Comparison of ENCODE assay signal across 20 mouse cellular contexts in the genomic region with DNA sequence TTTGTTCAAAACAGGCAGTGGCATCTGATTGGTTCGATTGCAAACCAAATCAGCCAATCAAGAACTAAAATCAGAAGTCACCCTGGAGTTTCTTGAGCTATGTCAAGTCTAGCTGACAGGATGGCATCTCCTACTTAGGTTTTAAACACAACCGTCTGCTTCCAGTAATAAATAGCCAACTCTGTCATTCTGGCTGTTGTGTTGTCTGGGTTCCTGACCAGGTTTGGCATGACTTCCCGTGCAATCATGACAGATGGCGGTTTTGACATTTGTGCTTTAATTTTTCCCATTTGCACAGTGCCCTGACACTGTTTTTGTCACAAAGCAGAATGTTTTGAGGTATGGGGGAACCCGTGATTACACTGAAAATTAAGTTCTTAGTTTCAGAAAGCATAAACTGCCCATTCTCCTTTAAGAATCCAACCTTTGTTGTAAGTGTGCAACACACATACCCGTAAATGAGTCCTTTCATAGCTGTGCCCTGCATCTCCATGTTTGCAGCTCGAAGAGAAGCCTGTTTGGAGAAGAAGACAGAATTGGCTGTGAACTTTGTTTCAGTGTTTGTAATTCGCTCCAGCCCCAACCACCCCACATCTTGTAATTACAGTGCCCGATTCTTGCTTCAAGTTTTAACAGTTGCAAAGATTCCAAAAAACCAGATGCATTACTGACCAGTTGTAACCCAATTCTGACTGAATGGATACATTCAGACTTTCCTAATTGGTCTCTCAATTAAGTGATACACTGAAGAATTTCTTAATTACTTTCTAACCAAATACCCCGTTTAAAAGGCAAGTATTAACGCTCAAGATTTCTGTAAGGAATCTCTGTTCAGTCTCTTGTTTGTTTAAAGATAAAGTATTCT. TPM values are rescaled to one million over a fixed set of nuclear protein-coding genes. Genes with fewer than 3 reads are reported as not detected.
DNase-seq lines count a peak whose midpoint lies in the region; ATAC-seq lines count a peak whose summit lies in the region.
"Had no signal": no experiment of that assay in that cellular context is flagged by ENCODE, and none has a peak within 500 bp of the region (broad histone marks: within the 10 kb centered on the region; RNA-seq: fewer than 3 reads in every experiment).

No protein-coding gene starts in this region.

- H3K27ac ChIP-seq in embryonic facial prominence, embryonic 14.5 days (replicated peaks; ENCODE audit: low read depth, low read length) = no peak overlapping the region; the same call in 1 of the 2 replicates
- H3K27ac ChIP-seq in embryonic facial prominence, embryonic 10.5 days (replicated peaks) = no peak overlapping the region
- H3K27ac ChIP-seq in forebrain, embryonic 16.5 days (ENCODE audit: low read length) = no peak overlapping the region; the same call in 1 of the 2 replicates
- H3K27ac ChIP-seq: embryonic facial prominence, embryonic 12.5 days; hindbrain, embryonic 14.5 days; left cerebral cortex, adult 2 months; midbrain, embryonic 15.5 days had no signal

- no peaks in the 10 kb centered on the region for H3K27me3 ChIP-seq in embryonic facial prominence, embryonic 14.5 days (replicated peaks; ENCODE audit: control insufficient read depth, insufficient read depth, low read length)
- H3K27me3 ChIP-seq in embryonic facial prominence, embryonic 10.5 days (replicated peaks; ENCODE audit: low read depth, poor library complexity, severe bottlenecking) = no peaks in the 10 kb centered on the region
- H3K27me3 ChIP-seq in forebrain, embryonic 16.5 days (replicated peaks; ENCODE audit: control insufficient read depth, insufficient read depth, low read length) = no peaks in the 10 kb centered on the region
- H3K27me3 ChIP-seq: embryonic facial prominence, embryonic 12.5 days; midbrain, embryonic 15.5 days; Patski had no signal

- WGBS in embryonic facial prominence, embryonic 14.5 days = 58% methylated on average over 11 of the region's 11 CpGs
- 76% methylated on average over 11 of the region's 11 CpGs for WGBS in embryonic facial prominence, embryonic 10.5 days
- WGBS in forebrain, embryonic 16.5 days = 31% methylated on average over 11 of the region's 11 CpGs

- ATAC-seq in embryonic facial prominence, embryonic 14.5 days (ENCODE audit: low read depth) = no peak
- ATAC-seq in forebrain, embryonic 16.5 days = peak; percentile 88
- ATAC-seq: midbrain, embryonic 15.5 days; Patski had no signal

- H3K4me1 ChIP-seq in embryonic facial prominence, embryonic 14.5 days (ENCODE audit: control insufficient read depth, insufficient read depth, low read length) = peaks cover 14% of the 10 kb centered on the region
- H3K4me1 ChIP-seq in embryonic facial prominence, embryonic 10.5 days = peaks cover 5% of the 10 kb centered on the region; the same call in 1 of the 2 replicates
- H3K4me1 ChIP-seq in forebrain, embryonic 16.5 days (replicated peaks; ENCODE audit: control insufficient read depth, insufficient read depth, low read length) = peaks cover 12% of the 10 kb centered on the region
- H3K4me1 ChIP-seq: embryonic facial prominence, embryonic 12.5 days had no signal

- peak; percentile 21 for DNase-seq in embryonic facial prominence, embryonic 14.5 days (ENCODE audit: low spot score)
- DNase-seq in embryonic facial prominence, embryonic 10.5 days (ENCODE audit: low spot score) = no peak
- DNase-seq in Muller cell, postnatal 12 days (ENCODE audit: inconsistent ontology term) = peak; percentile 87
- peak; percentile 78 for DNase-seq in cerebellum, adult 9-10 months
- DNase-seq in kidney, postnatal 14 days = no peak
- no peak for DNase-seq in testis, postnatal 10 days (ENCODE audit: low spot score)
- DNase-seq in kidney, adult 11 months = no peak
- DNase-seq: adrenal gland, adult 8-10 months; heart, adult 11 months; kidney, adult 2 months; lung, embryonic 14.5 days; right cerebral cortex, adult 18-20 months had no signal

- H3K9ac ChIP-seq in embryonic facial prominence, embryonic 14.5 days (ENCODE audit: low read depth, low read length) = no peak overlapping the region
- H3K9ac ChIP-seq in forebrain, embryonic 16.5 days (replicated peaks; ENCODE audit: low read depth, low read length) = no peak overlapping the region
- H3K9ac ChIP-seq: embryonic facial prominence, embryonic 12.5 days; hindbrain, embryonic 14.5 days; lung, embryonic 14.5 days; midbrain, embryonic 15.5 days had no signal

- no peak overlapping the region for H3K4me2 ChIP-seq in embryonic facial prominence, embryonic 14.5 days (ENCODE audit: low read depth, low read length)
- 0 out of 2 replicates have a peak overlapping the region, but pooled peaks have one; percentile 2 for H3K4me2 ChIP-seq in forebrain, embryonic 16.5 days (ENCODE audit: low read length)
- H3K4me2 ChIP-seq: embryonic facial prominence, embryonic 12.5 days; hindbrain, embryonic 14.5 days; lung, embryonic 14.5 days; midbrain, embryonic 15.5 days had no signal

- no peaks in the 10 kb centered on the region for H3K36me3 ChIP-seq in embryonic facial prominence, embryonic 14.5 days (ENCODE audit: control insufficient read depth, insufficient read depth, low read length)
- H3K36me3 ChIP-seq in embryonic facial prominence, embryonic 10.5 days (replicated peaks) = no peaks in the 10 kb centered on the region
- no peaks in the 10 kb centered on the region for H3K36me3 ChIP-seq in forebrain, embryonic 16.5 days (ENCODE audit: control insufficient read depth, insufficient read depth)
- H3K36me3 ChIP-seq: embryonic facial prominence, embryonic 12.5 days; midbrain, embryonic 15.5 days had no signal

- no peak overlapping the region for H3K4me3 ChIP-seq in embryonic facial prominence, embryonic 14.5 days (ENCODE audit: low read depth, low read length)
- no peak overlapping the region for H3K4me3 ChIP-seq in embryonic facial prominence, embryonic 10.5 days
- no peak overlapping the region for H3K4me3 ChIP-seq in forebrain, embryonic 16.5 days (replicated peaks; ENCODE audit: low read length)
- H3K4me3 ChIP-seq: embryonic facial prominence, embryonic 12.5 days; left cerebral cortex, adult 2 months; midbrain, embryonic 15.5 days had no signal

- no peaks in the 10 kb centered on the region for H3K9me3 ChIP-seq in embryonic facial prominence, embryonic 14.5 days (ENCODE audit: control insufficient read depth, low read length)
- no peaks in the 10 kb centered on the region for H3K9me3 ChIP-seq in embryonic facial prominence, embryonic 10.5 days
- no peaks in the 10 kb centered on the region for H3K9me3 ChIP-seq in forebrain, embryonic 16.5 days (ENCODE audit: control insufficient read depth, low read length)
- H3K9me3 ChIP-seq: embryonic facial prominence, embryonic 12.5 days; midbrain, embryonic 15.5 days had no signal

RNA-seq across cellular contexts. Expression of gene Gm5105, which starts 10.5 kb away (rescaled TPM):
- polyA plus RNA-seq in embryonic facial prominence, embryonic 14.5 days (2014; fragmentation: Nextera tagmentation; extraction: Ambion mirVana) = 0.26 and 0.75 TPM in 2 replicates
- polyA plus RNA-seq in embryonic facial prominence, embryonic 10.5 days (2016; fragmentation: Nextera tagmentation; extraction: Ambion mirVana) = 0.09 TPM in 1 of 2 replicates, not detected in the other
- polyA plus RNA-seq in forebrain, embryonic 16.5 days (2015; fragmentation: Nextera tagmentation; extraction: Ambion mirVana) = 0.14 TPM in 1 of 2 replicates, not detected in the other
- polyA plus RNA-seq: embryonic facial prominence, embryonic 12.5 days; kidney, adult 2 months; liver, adult 2 months; lung, embryonic 14.5 days; spleen, adult 2 months had no signal

RNA-seq across cellular contexts. Expression of gene 1110002E22Rik, which starts 12.9 kb away (rescaled TPM):
- 5.5 and 7.5 TPM in 2 replicates for polyA plus RNA-seq in embryonic facial prominence, embryonic 14.5 days (2014; fragmentation: Nextera tagmentation; extraction: Ambion mirVana)
- 0.04 and 0.05 TPM in 2 replicates for polyA plus RNA-seq in embryonic facial prominence, embryonic 10.5 days (2016; fragmentation: Nextera tagmentation; extraction: Ambion mirVana)
- 0.24 and 0.32 TPM in 2 replicates for polyA plus RNA-seq in forebrain, embryonic 16.5 days (2015; fragmentation: Nextera tagmentation; extraction: Ambion mirVana)
- polyA plus RNA-seq: liver, adult 2 months had no signal

Comparison
In these comparisons a context has a peak if more than half of its experiments do, and no peak if none do; other contexts are left out.
1. DNase-seq: peak in embryonic facial prominence, embryonic 14.5 days (single experiment), Muller cell, postnatal 12 days (single experiment) and cerebellum, adult 9-10 months (single experiment); none in embryonic facial prominence, embryonic 10.5 days (single experiment), kidney, postnatal 14 days (single experiment), testis, postnatal 10 days (single experiment) and kidney, adult 11 months (single experiment).